Mouse (Mus musculus): ENCODE data around the gene Nmrk2. TPM values are rescaled to one million over a fixed set of nuclear protein-coding genes. Genes with fewer than 3 reads are reported as not detected.
"Not testable (repeated sequence)": the region's sequence is repeated elsewhere in the genome, so short reads cannot be mapped to it uniquely, and the experiment has no call there.

The Nmrk2 gene
- polyA plus RNA-seq, 1 experiment from 2014 or later, result not detected

GRCm38 (mm10) chr10:81177491-81177925 is 24.3 kb downstream of the Nmrk2 start:
- Histone ChIP-seq H3K9me3 (replicated peaks; ENCODE audit: control insufficient read depth, low read length) (no peaks in the 10 kb centered on the region), H3K36me3 (ENCODE audit: control insufficient read depth, insufficient read depth, low read length) (peaks cover 52% of the 10 kb centered on the region), H3K4me1 (ENCODE audit: control insufficient read depth, insufficient read depth, low read length) (peaks cover 25% of the 10 kb centered on the region), H3K27ac (ENCODE audit: low read depth, low read length) (peak overlapping the region; percentile 93), H3K27me3 (replicated peaks; ENCODE audit: control insufficient read depth, insufficient read depth, low read length) (no peaks in the 10 kb centered on the region), H3K9ac (ENCODE audit: low read length) (peak overlapping the region; percentile 98), H3K4me3 (ENCODE audit: low read depth, low read length) (peak overlapping the region; percentile 96), H3K4me2 (ENCODE audit: low read length) (peak overlapping the region; percentile 98)
- ATAC-seq (no peak), DNase-seq (ENCODE audit: low spot score) (no peak)
- 17% methylated on average over 16 of the region's 16 CpGs for WGBS

GRCm38 (mm10) chr10:81176466-81177271 is 25.2 kb downstream of the Nmrk2 start, which contains the start of gene Eef2:
TSS of gene Eef2 (plus strand) at chr10:81176631.
- Histone ChIP-seq H3K4me1 (ENCODE audit: control insufficient read depth, insufficient read depth, low read length) (peaks cover 25% of the 10 kb centered on the region), H3K4me2 (ENCODE audit: low read length) (peak within 1 kb of the TSS; percentile 98)
- under 1% methylated on average over 77 of the region's 77 CpGs for WGBS

GRCm38 (mm10) chr10:81175936-81176465 is 25.9 kb downstream of the Nmrk2 start:
- Histone ChIP-seq H3K27ac (ENCODE audit: low read depth, low read length) (peak overlapping the region; percentile 93), H3K4me3 (ENCODE audit: low read depth, low read length) (peak overlapping the region; percentile 96), H3K9me3 (replicated peaks; ENCODE audit: control insufficient read depth, low read length) (no peaks in the 10 kb centered on the region), H3K4me1 (ENCODE audit: control insufficient read depth, insufficient read depth, low read length) (peaks cover 25% of the 10 kb centered on the region), H3K9ac (ENCODE audit: low read length) (no peak overlapping the region; the same call in 1 of the 2 replicates), H3K27me3 (replicated peaks; ENCODE audit: control insufficient read depth, insufficient read depth, low read length) (no peaks in the 10 kb centered on the region), H3K4me2 (ENCODE audit: low read length) (peak overlapping the region; percentile 98), H3K36me3 (ENCODE audit: control insufficient read depth, insufficient read depth, low read length) (peaks cover 37% of the 10 kb centered on the region)
- no peak for DNase-seq (ENCODE audit: low spot score)
- WGBS, result 5% methylated on average over 13 of the region's 13 CpGs
- no peak for ATAC-seq

More at GRCm38 (mm10) chr10:81176466-81177271, 25.2 kb downstream of the Nmrk2 start, which contains the start of gene Eef2:
- peak; percentile 76 for ATAC-seq
- peak; percentile 99 for DNase-seq (ENCODE audit: low spot score)
- H3K36me3 ChIP-seq (ENCODE audit: control insufficient read depth, insufficient read depth, low read length), result peaks cover 43% of the 10 kb centered on the region
- no peaks in the 10 kb centered on the region for H3K27me3 ChIP-seq (replicated peaks; ENCODE audit: control insufficient read depth, insufficient read depth, low read length)
- H3K27ac ChIP-seq (ENCODE audit: low read depth, low read length), result peak within 1 kb of the TSS; percentile 93
- no peaks in the 10 kb centered on the region for H3K9me3 ChIP-seq (replicated peaks; ENCODE audit: control insufficient read depth, low read length)
- peak within 1 kb of the TSS; percentile 96 for H3K4me3 ChIP-seq (ENCODE audit: low read depth, low read length)
- peak within 1 kb of the TSS; percentile 98 for H3K9ac ChIP-seq (ENCODE audit: low read length)

- Histone ChIP-seq H3K27ac (ENCODE audit: low read depth, low read length) (peak overlapping the region; percentile 93), H3K4me3 (ENCODE audit: low read depth, low read length) (peak overlapping the region; percentile 36; the same call in 1 of the 2 replicates), H3K9ac (ENCODE audit: low read length) (peak overlapping the region; percentile 66), H3K4me2 (ENCODE audit: low read length) (peak overlapping the region; percentile 66), H3K4me1 (ENCODE audit: control insufficient read depth, insufficient read depth, low read length) (peaks cover 25% of the 10 kb centered on the region), H3K36me3 (ENCODE audit: control insufficient read depth, insufficient read depth, low read length) (peaks cover 30% of the 10 kb centered on the region)
- DNase-seq (ENCODE audit: low spot score), result peak; percentile 72
- not testable (repeated sequence) for H3K27me3 ChIP-seq (replicated peaks; ENCODE audit: control insufficient read depth, insufficient read depth, low read length); H3K9me3 ChIP-seq (replicated peaks; ENCODE audit: control insufficient read depth, low read length); ATAC-seq
- 9% methylated on average over 4 of the region's 4 CpGs for WGBS
These were observed 26.5 kb downstream of the Nmrk2 start for GRCm38 (mm10) chr10:81175345-81175701.

GRCm38 (mm10) chr10:81174617-81175344 is 27.1 kb downstream of the Nmrk2 start:
- H3K4me1 ChIP-seq (ENCODE audit: control insufficient read depth, insufficient read depth, low read length), result peaks cover 25% of the 10 kb centered on the region
- peak; percentile 62 for ATAC-seq
- WGBS, result 3% methylated on average over 29 of the region's 29 CpGs

GRCm38 (mm10) chr10:81173132-81173531 is 28.7 kb downstream of the Nmrk2 start:
- H3K4me1 ChIP-seq (ENCODE audit: control insufficient read depth, insufficient read depth, low read length), result peaks cover 28% of the 10 kb centered on the region
- ATAC-seq, result peak; percentile 25; the same call in 1 of the 2 replicates
- WGBS, result 5% methylated on average over 21 of the region's 21 CpGs

More at GRCm38 (mm10) chr10:81174617-81175344, 27.1 kb downstream of the Nmrk2 start:
- H3K36me3 ChIP-seq (ENCODE audit: control insufficient read depth, insufficient read depth, low read length), result peaks cover 25% of the 10 kb centered on the region
- H3K9ac ChIP-seq (ENCODE audit: low read length), result peak overlapping the region; percentile 66
- peak overlapping the region; percentile 36 for H3K4me3 ChIP-seq (ENCODE audit: low read depth, low read length)
- peak overlapping the region; percentile 93 for H3K27ac ChIP-seq (ENCODE audit: low read depth, low read length)
- no peaks in the 10 kb centered on the region for H3K9me3 ChIP-seq (replicated peaks; ENCODE audit: control insufficient read depth, low read length)
- H3K27me3 ChIP-seq (replicated peaks; ENCODE audit: control insufficient read depth, insufficient read depth, low read length), result no peaks in the 10 kb centered on the region
- DNase-seq (ENCODE audit: low spot score), result peak; percentile 92
- peak overlapping the region; percentile 66 for H3K4me2 ChIP-seq (ENCODE audit: low read length)

GRCm38 (mm10) chr10:81169411-81169900 is 32.4 kb downstream of the Nmrk2 start:
- H3K36me3 ChIP-seq (ENCODE audit: control insufficient read depth, insufficient read depth, low read length); H3K27me3 ChIP-seq (replicated peaks; ENCODE audit: control insufficient read depth, insufficient read depth, low read length); H3K9me3 ChIP-seq (replicated peaks; ENCODE audit: control insufficient read depth, low read length); H3K9ac ChIP-seq (ENCODE audit: low read length); ATAC-seq; H3K4me2 ChIP-seq (ENCODE audit: low read length); DNase-seq (ENCODE audit: low spot score); H3K4me3 ChIP-seq (ENCODE audit: low read depth, low read length); H3K27ac ChIP-seq (ENCODE audit: low read depth, low read length): not testable (repeated sequence)
- 61% methylated on average over 7 of the region's 14 CpGs for WGBS
- H3K4me1 ChIP-seq (ENCODE audit: control insufficient read depth, insufficient read depth, low read length), result peaks cover 23% of the 10 kb centered on the region

More at GRCm38 (mm10) chr10:81173132-81173531, 28.7 kb downstream of the Nmrk2 start:
- no peak overlapping the region for H3K4me3 ChIP-seq (ENCODE audit: low read depth, low read length)
- H3K27me3 ChIP-seq (replicated peaks; ENCODE audit: control insufficient read depth, insufficient read depth, low read length), result no peaks in the 10 kb centered on the region
- DNase-seq (ENCODE audit: low spot score), result peak; percentile 90
- H3K9me3 ChIP-seq (replicated peaks; ENCODE audit: control insufficient read depth, low read length), result no peaks in the 10 kb centered on the region
- peak overlapping the region; percentile 44 for H3K9ac ChIP-seq (ENCODE audit: low read length)
- H3K36me3 ChIP-seq (ENCODE audit: control insufficient read depth, insufficient read depth, low read length), result peaks cover 8% of the 10 kb centered on the region
- peak overlapping the region; percentile 39 for H3K4me2 ChIP-seq (ENCODE audit: low read length)
- peak overlapping the region; percentile 77 for H3K27ac ChIP-seq (ENCODE audit: low read depth, low read length)

GRCm38 (mm10) chr10:81168521-81169244 is 33.2 kb downstream of the Nmrk2 start:
- Histone ChIP-seq H3K4me3 (ENCODE audit: low read depth, low read length) (peak overlapping the region; percentile 80), H3K27ac (ENCODE audit: low read depth, low read length) (peak overlapping the region; percentile 72), H3K4me1 (ENCODE audit: control insufficient read depth, insufficient read depth, low read length) (peaks cover 17% of the 10 kb centered on the region), H3K4me2 (ENCODE audit: low read length) (peak overlapping the region; percentile 69), H3K36me3 (ENCODE audit: control insufficient read depth, insufficient read depth, low read length) (peaks cover 4% of the 10 kb centered on the region), H3K27me3 (replicated peaks; ENCODE audit: control insufficient read depth, insufficient read depth, low read length) (no peaks in the 10 kb centered on the region), H3K9me3 (replicated peaks; ENCODE audit: control insufficient read depth, low read length) (no peaks in the 10 kb centered on the region), H3K9ac (ENCODE audit: low read length) (peak overlapping the region; percentile 64)
- WGBS, result 3% methylated on average over 29 of the region's 29 CpGs
- ATAC-seq, result peak; percentile 57
- DNase-seq (ENCODE audit: low spot score), result peak; percentile 85
